Mouse (Mus musculus) liver, embryonic 14.5 days (tissue): ENCODE data around the gene Srcin1. TPM values are rescaled to one million over a fixed set of nuclear protein-coding genes. Genes with fewer than 3 reads are reported as not detected.
A peak's percentile ranks its signal among the peaks of the same experiment; 100 is the strongest.

Experiments used
- ATAC-seq: fragments of 200-750 bp; cut with Nextera tagmentation; 2 replicates; pipeline ENCODE4 v1.8.0; 2017; ENCODE audit warnings: moderate number of reproducible peaks, mild to moderate bottlenecking, moderate library complexity; ENCODE audit not compliant: insufficient read depth
- DNase-seq, 3 experiments: peaks; one replicate each; pipeline ENCODE4 v3.0.0-alpha.2; 2012 to 2013; ENCODE audit warnings: low read depth in 3 of 3, low spot score in 3 of 3
- H3K27ac ChIP-seq: fragments of 300-500 bp; sonication (generic); 2 replicates; pipeline ENCODE4 v1.5.1; 2014; ENCODE audit warnings: moderate library complexity, mild to moderate bottlenecking, control low read depth, inconsistent platforms
- H3K27me3 ChIP-seq: fragments of 300-500 bp; sonication (generic); 2 replicates; pipeline ENCODE4 v1.6.1; 2014; ENCODE audit warnings: mild to moderate bottlenecking, low read length, moderate library complexity; ENCODE audit not compliant: control insufficient read depth, insufficient read depth
- H3K36me3 ChIP-seq: fragments of 300-500 bp; sonication (generic); replicated peaks from 2 replicates; pipeline ENCODE4 v1.6.1; 2014; ENCODE audit warnings: low read depth; ENCODE audit not compliant: control insufficient read depth, insufficient read depth
- H3K4me1 ChIP-seq, 2 experiments: fragments of 200-500 bp in 1 of 2; fragments of 300-500 bp in 1 of 2; sonication (generic) in 1 of 2; replicated peaks; 2 replicates each; pipeline ENCODE4 v1.6.1; 2012 to 2014; ENCODE audit warnings: antibody characterized with exemption in 1 of 2, inconsistent platforms in 1 of 2, low read length in 1 of 2; ENCODE audit not compliant: control insufficient read depth in 2 of 2, insufficient read depth in 2 of 2
- H3K4me2 ChIP-seq: fragments of 300-500 bp; sonication (generic); 2 replicates; pipeline ENCODE4 v1.6.1; 2014; ENCODE audit warnings: low read depth, mild to moderate bottlenecking, control low read depth, moderate library complexity
- H3K4me3 ChIP-seq, 2 experiments: fragments of 200-500 bp in 1 of 2; fragments of 300-500 bp in 1 of 2; sonication (generic) in 1 of 2; 2 replicates each; pipeline ENCODE4 v1.5.1; 2012 to 2014; ENCODE audit warnings: low read depth in 2 of 2, low read length in 2 of 2, mild to moderate bottlenecking in 2 of 2, control low read depth in 1 of 2, inconsistent platforms in 1 of 2, moderate library complexity in 1 of 2; ENCODE audit not compliant: insufficient read depth in 1 of 2
- H3K9ac ChIP-seq: fragments of 300-500 bp; sonication (generic); replicated peaks from 2 replicates; pipeline ENCODE4 v1.6.1; 2014; ENCODE audit warnings: mild to moderate bottlenecking, control low read depth, moderate library complexity
- H3K9me3 ChIP-seq: fragments of 300-500 bp; sonication (generic); 2 replicates; pipeline ENCODE4 v1.6.1; 2016; ENCODE audit warnings: low read length, mixed read lengths; ENCODE audit not compliant: control insufficient read depth
- CTCF ChIP-seq: IDR thresholded peaks from 2 replicates; pipeline ENCODE4 v1.5.1; 2016; ENCODE audit warnings: antibody characterized with exemption, low read depth, control low read depth
- EP300 ChIP-seq: IDR thresholded peaks from 2 replicates; pipeline ENCODE4 v1.6.1; 2016; ENCODE audit warnings: antibody characterized with exemption, low read depth
- WGBS: fragments of 180-500 bp; shearing (Covaris S2); extraction: QIAGEN DNeasy Blood & Tissue Kit; methylation state at CpG from one replicate; pipeline ENCODE4 v1.1.7; 2014; ENCODE audit not compliant: insufficient replicate concordance; 5-methylcytosine and 5-hydroxymethylcytosine counted together
- polyA plus RNA-seq, 2 experiments: library from polyadenylated mRNA; depleted of rRNA in 1 of 2; stranded (reverse) in 1 of 2; unstranded in 1 of 2; fragments of >200 nt; fragmentation: Nextera tagmentation in 1 of 2; extraction: Ambion mirVana in 1 of 2; gene quantifications; 2 replicates each; pipeline versions ENCODE4 v1.2.1 to v1.2.3; 2012 to 2014

Gene Srcin1
- polyA plus RNA-seq, 2 experiments: 0.04 TPM; not detected in 1

DNA sequence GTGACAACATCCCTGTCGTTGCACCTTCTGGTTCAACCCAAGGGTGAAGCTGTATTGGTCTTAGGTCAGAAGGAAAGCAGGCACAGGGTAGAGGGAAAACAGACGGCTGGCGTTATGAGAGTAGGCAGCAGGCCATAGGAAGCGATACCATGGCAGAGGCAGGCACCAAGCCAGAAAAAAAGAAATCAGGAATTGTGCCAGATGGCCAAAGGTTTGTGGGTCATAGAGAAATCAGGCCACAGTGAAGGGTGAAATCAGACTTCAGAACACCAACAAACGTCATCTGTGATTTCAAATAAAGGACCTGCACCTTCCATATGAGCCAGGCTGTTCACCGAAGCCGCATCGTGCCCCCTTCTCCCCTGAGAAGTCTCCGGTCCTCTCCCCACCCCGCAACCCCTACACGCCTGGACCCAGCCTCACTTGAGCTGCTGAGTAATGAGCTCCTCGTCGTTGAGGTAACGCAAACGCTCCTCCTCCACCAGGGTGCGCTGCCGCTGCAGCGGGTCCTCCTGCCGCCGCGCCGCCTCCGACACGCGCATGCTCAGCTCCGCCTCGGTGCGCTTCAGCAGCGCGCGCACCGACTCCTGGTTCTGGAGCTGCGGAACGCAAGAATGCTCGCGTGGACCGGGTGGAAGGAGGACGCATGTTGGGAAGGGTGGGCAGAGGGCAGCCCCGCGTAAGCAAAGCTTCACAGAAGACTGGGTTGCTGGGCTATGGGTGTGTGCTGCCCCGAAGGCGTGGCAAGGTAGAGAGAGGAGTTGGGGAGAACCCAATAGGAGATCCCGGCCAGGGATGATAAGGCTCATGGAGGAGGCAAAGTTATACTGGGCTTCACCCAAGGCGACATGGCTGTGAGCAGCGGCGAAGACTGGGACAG lies 44.4 kb downstream of the Srcin1 start:
- H3K4me3 ChIP-seq: peak overlapping the region; percentile 40 to 44
- peak; percentile 53; the same call in 1 of the 2 replicates for ATAC-seq
- H3K36me3 ChIP-seq: no peaks in the 10 kb centered on the region
- H3K27me3 ChIP-seq: peaks cover 53% of the 10 kb centered on the region
- no peak overlapping the region for H3K9ac ChIP-seq
- H3K27ac ChIP-seq: no peak overlapping the region
- TF ChIP-seq CTCF (peak; percentile 89), EP300 (no peak)
- H3K4me2 ChIP-seq: peak overlapping the region; percentile 66
- 5% methylated on average over 46 of the region's 46 CpGs for WGBS
- no peaks in the 10 kb centered on the region for H3K9me3 ChIP-seq
- H3K4me1 ChIP-seq: 0 out of 4 replicates have a peak, but pooled peaks cover 0 to 3% of the 10 kb centered on the region in 2 experiments
- DNase-seq: peak; percentile 60 to 69 (median 63)

- Histone ChIP-seq H3K4me3 (no peak overlapping the region), H3K4me2 (no peak overlapping the region), H3K9me3 (no peaks in the 10 kb centered on the region), H3K4me1 (0 out of 4 replicates have a peak, but pooled peaks cover 0 to 3% of the 10 kb centered on the region in 2 experiments), H3K27me3 (peaks cover 46% of the 10 kb centered on the region), H3K9ac (no peak overlapping the region), H3K36me3 (no peaks in the 10 kb centered on the region), H3K27ac (no peak overlapping the region)
- 29% methylated on average over 5 of the region's 5 CpGs for WGBS
- DNase-seq: no peak
- TF ChIP-seq EP300 (no peak), CTCF (no peak)
- ATAC-seq: no peak
These were observed 45.0 kb downstream of the Srcin1 start for GRCm38 (mm10) chr11:97530961-97531360.

GRCm38 (mm10) chr11:97530069-97530468 lies 45.9 kb downstream of the Srcin1 start:
- H3K27me3 ChIP-seq: peaks cover 37% of the 10 kb centered on the region
- H3K9me3 ChIP-seq: no peaks in the 10 kb centered on the region
- no peak overlapping the region for H3K27ac ChIP-seq
- DNase-seq (no peak), ATAC-seq (no peak)
- no peak overlapping the region for H3K9ac ChIP-seq
- no peak overlapping the region for H3K4me2 ChIP-seq
- 0 out of 4 replicates have a peak, but pooled peaks cover 0 to 3% of the 10 kb centered on the region in 2 experiments for H3K4me1 ChIP-seq
- no peak overlapping the region for H3K4me3 ChIP-seq
- TF ChIP-seq CTCF: no peak
- TF ChIP-seq EP300: no peak
- 53% methylated on average over 6 of the region's 6 CpGs for WGBS
- no peaks in the 10 kb centered on the region for H3K36me3 ChIP-seq

DNA sequence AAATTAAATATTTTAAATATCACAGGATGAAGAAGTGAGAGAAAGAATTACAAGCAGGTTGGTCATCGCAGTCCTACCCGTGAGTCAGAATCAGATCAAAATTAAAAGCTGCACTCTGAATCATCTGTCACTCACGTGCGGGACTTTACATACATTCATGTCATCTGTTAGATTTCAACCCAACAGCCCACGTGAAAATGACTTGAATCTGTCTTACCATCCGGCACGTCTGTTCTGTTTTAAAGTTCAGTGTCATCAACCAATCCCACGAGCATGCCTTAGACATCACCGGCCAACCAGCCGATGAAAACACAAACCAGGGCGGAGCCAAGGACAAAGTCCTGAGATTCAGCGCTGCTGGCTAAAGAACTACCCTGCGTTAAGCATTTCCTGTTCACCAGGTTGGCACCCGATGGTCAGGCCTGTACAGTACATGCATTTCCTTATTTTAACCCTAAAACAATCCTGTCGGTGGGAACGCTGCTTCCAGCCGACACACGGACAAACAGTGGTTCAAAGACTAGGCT lies 47.6 kb downstream of the Srcin1 start:
- ATAC-seq: no peak
- DNase-seq: no peak
- Histone ChIP-seq H3K36me3 (no peaks in the 10 kb centered on the region), H3K4me2 (no peak overlapping the region), H3K9me3 (no peaks in the 10 kb centered on the region), H3K27ac (no peak overlapping the region), H3K4me1 (0 out of 4 replicates have a peak, but pooled peaks cover 0 to 3% of the 10 kb centered on the region in 2 experiments), H3K9ac (no peak overlapping the region), H3K4me3 (no peak overlapping the region), H3K27me3 (peaks cover 20% of the 10 kb centered on the region)
- WGBS: 60% methylated on average over 18 of the region's 18 CpGs
- no peak for TF ChIP-seq CTCF
- TF ChIP-seq EP300: no peak

- TF ChIP-seq CTCF (no peak), EP300 (no peak)
These were observed 50.7 kb downstream of the Srcin1 start for GRCm38 (mm10) chr11:97525313-97525712.

More at GRCm38 (mm10) chr11:97525313-97525712, 50.7 kb downstream of the Srcin1 start:
- no peaks in the 10 kb centered on the region for H3K4me1 ChIP-seq
- no peak overlapping the region for H3K27ac ChIP-seq
- H3K27me3 ChIP-seq: no peaks in the 10 kb centered on the region; the same call in 1 of the 2 replicates
- H3K4me3 ChIP-seq: no peak overlapping the region
- no peak for DNase-seq
- no peaks in the 10 kb centered on the region for H3K36me3 ChIP-seq
- no peak overlapping the region for H3K9ac ChIP-seq
- H3K4me2 ChIP-seq: no peak overlapping the region
- ATAC-seq: no peak
- H3K9me3 ChIP-seq: no peaks in the 10 kb centered on the region
- 74% methylated on average over 6 of the region's 6 CpGs for WGBS
